Mouse (Mus musculus) brain, embryonic 14.5 days (tissue): ENCODE measurements around the gene Cant1.

Source experiments
- CTCF ChIP-seq: fragments of 200-500 bp; IDR thresholded peaks from 2 replicates; pipeline ENCODE4 v1.5.1; 2012; ENCODE audit warnings: inconsistent platforms, mild to moderate bottlenecking, moderate library complexity, borderline replicate concordance; ENCODE audit not compliant: insufficient read depth, insufficient read length; ENCODE audit errors: extremely low read depth
- POLR2A ChIP-seq: fragments of 200-500 bp; IDR thresholded peaks from 2 replicates; pipeline ENCODE4 v1.6.1; 2012; ENCODE audit warnings: mild to moderate bottlenecking, inconsistent platforms, borderline replicate concordance; ENCODE audit not compliant: poor library complexity, insufficient read depth, insufficient read length, severe bottlenecking; ENCODE audit errors: extremely low read depth

GRCm38 (mm10) chr11:118410073-118410444 is 8.8 kb downstream of the Cant1 start:
- TF ChIP-seq CTCF (no peak), POLR2A (no peak)
